In the genomic region with DNA sequence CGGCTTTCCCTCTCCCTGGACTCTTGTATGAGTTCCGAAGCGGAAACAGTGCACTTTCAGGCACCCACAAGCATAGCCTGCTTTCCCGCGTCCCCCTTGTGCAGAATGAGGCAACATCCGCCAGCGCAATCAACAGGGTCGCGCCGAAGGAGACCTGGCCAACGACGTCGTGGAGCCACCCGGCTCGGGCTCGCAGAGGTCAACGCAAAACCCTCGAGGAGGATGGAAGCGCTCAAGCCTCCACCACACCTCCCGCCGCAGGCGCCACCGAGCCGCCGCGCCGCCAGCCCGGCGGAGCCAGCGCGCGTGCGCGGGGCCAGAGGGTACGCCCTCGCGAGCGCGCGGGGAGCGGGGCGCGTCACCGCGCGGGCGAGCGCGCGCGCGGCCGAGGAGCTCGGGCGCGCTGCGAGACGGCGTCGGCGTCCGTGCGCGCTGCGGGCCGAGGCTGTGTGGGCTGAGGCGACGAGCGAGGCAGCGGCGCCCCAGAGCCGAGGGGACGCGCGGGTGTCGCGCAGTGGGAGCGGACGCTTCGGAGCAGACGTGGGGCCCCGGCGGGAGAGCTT, we compare ENCODE assay signal across 8 mouse cellular contexts. TPM values are rescaled to one million over a fixed set of nuclear protein-coding genes. Genes with fewer than 3 reads are reported as not detected.
DNase-seq lines count a peak whose midpoint lies in the region; ATAC-seq and TF ChIP-seq lines count a peak whose summit lies in the region.

A gene (plus strand): TSS at position 454 of the 563 bp plus-strand sequence.

- H3K36me3 ChIP-seq in lung, embryonic 15.5 days, result no peaks in the 10 kb centered on the region

- peak; percentile 93 for DNase-seq in MN1 (ENCODE audit: low spot score)
- DNase-seq in cerebellum, adult 8-10 months, result peak; percentile 85
- DNase-seq in forelimb bud, embryonic 11.5 days (ENCODE audit: low read depth, low spot score), result peak; percentile 85
- DNase-seq in heart, postnatal 4 days, result peak; percentile 88
- peak; percentile 52 for DNase-seq in layer of hippocampus, adult 9-10 months (ENCODE audit: low spot score)
- peak; percentile 65 to 66 for DNase-seq in thymus, adult 18-20 months

- WGBS in lung, embryonic 15.5 days, result under 1% methylated on average over 72 of the region's 83 CpGs
- WGBS in olfactory bulb, adult 2 months, result 2% methylated on average over 83 of the region's 83 CpGs

- peak within 1 kb of the TSS; percentile 86 for H3K4me3 ChIP-seq in lung, embryonic 15.5 days
- peak within 1 kb of the TSS; percentile 59 for H3K4me3 ChIP-seq in olfactory bulb, adult 2 months (ENCODE audit: insufficient read depth, low read depth, low read length)

- H3K9me3 ChIP-seq in lung, embryonic 15.5 days, result no peaks in the 10 kb centered on the region

- peaks cover 28% of the 10 kb centered on the region for H3K4me1 ChIP-seq in lung, embryonic 15.5 days
- peaks cover 3% of the 10 kb centered on the region; the same call in 1 of the 2 replicates for H3K4me1 ChIP-seq in olfactory bulb, adult 2 months (ENCODE audit: control insufficient read depth, insufficient read depth, low read length)

- peak; percentile 98 for TF ChIP-seq POLR2A in olfactory bulb, adult 2 months (IDR thresholded peaks at IDR 0.05; ENCODE audit: insufficient read depth, low read depth, low read length)

- H3K4me2 ChIP-seq in lung, embryonic 15.5 days, result peak within 1 kb of the TSS; percentile 74

- H3K9ac ChIP-seq in lung, embryonic 15.5 days, result peak within 1 kb of the TSS; percentile 86

- ATAC-seq in lung, embryonic 15.5 days (ENCODE audit: borderline replicate concordance, extremely low read depth, low FRiP score, low TSS enrichment), result peak; percentile 91

- H3K27me3 ChIP-seq in lung, embryonic 15.5 days, result no peaks in the 10 kb centered on the region

- peak; percentile 10; the same call in 1 of the 2 replicates for TF ChIP-seq CTCF in olfactory bulb, adult 2 months (IDR thresholded peaks at IDR 0.05; ENCODE audit: insufficient read depth, low read depth, low read length)

- H3K27ac ChIP-seq in lung, embryonic 15.5 days, result peak within 1 kb of the TSS; percentile 97
- peak within 1 kb of the TSS; percentile 48 for H3K27ac ChIP-seq in olfactory bulb, adult 2 months (ENCODE audit: insufficient read depth, low read depth, low read length)

RNA-seq across cellular contexts. Expression of the gene that starts here (rescaled TPM):
- 100 to 1,000 TPM; 131 to 139 TPM for total RNA-seq in heart, postnatal 4 days (2021)
- polyA plus RNA-seq in lung, embryonic 15.5 days (2015; fragmentation: Nextera tagmentation; extraction: Ambion mirVana), result 13.6 and 15.1 TPM in 2 replicates
- 165 TPM in 1 of 2 replicates, not detected in the other for polyA plus RNA-seq in olfactory bulb, adult 2 months (2012; ENCODE audit: insufficient read depth, insufficient read length, low replicate concordance, missing spikeins)

Comparison
In these comparisons a context has a peak if more than half of its experiments do, and no peak if none do; other contexts are left out.
1. Peak in every context shown above with its lines: DNase-seq, ATAC-seq, H3K4me3 ChIP-seq and H3K27ac ChIP-seq.